Mouse (Mus musculus) thymus, adult 18-20 months (tissue): ENCODE measurements at regions not wholly inside any gene's neighbourhood (a gene's known extent, or its start where the extent isn't known, plus 50 kb on each side); places are given as distances from the start of the nearest gene placed in this dataset.

Source experiments
- DNase-seq, 2 experiments: peaks; one replicate each; pipeline ENCODE4 v3.0.0; 2022; ENCODE audit warnings: mixed read lengths in 2 of 2

DNA sequence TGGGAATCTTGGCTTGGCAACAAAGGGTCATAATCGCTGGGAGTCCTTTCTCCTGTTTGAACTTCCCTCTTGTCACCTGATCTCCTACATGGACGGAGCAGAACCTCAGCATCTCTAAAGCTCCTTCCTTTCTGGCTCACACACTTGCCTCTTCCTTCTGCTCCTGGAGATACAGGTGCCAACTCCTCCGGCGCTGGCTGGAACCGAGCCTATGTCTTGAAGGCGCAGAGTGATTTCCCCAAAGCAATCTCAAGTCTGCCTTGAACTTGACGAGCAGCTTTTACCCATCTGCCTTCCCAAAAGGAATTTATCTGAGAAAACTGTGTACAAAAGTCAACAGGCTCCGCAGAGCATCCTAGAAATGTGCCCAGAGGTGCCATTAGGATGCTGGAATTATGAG lies 108.4 kb upstream of the Sall1 start:
- DNase-seq, result no peak

DNA sequence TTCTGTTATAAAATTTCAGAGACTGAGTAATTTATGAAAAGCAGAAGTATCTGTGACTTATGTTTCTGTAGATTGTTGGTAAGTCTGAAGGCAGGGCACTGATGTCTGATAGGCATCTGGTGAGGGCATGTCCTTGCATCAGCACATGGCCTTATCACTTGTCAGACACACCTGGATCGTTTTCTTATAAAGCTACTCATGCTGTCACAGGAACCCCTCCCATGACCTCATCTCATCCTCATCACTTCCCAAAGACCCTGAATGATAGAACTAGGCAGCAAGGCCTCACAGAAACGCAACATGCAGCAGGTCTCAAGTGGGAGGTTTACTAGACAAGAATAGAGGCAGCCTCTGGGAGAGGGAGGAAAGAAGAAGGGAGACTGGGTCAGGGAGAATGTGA lies 107.0 kb upstream of the Sall1 start:
- no peak for DNase-seq

DNA sequence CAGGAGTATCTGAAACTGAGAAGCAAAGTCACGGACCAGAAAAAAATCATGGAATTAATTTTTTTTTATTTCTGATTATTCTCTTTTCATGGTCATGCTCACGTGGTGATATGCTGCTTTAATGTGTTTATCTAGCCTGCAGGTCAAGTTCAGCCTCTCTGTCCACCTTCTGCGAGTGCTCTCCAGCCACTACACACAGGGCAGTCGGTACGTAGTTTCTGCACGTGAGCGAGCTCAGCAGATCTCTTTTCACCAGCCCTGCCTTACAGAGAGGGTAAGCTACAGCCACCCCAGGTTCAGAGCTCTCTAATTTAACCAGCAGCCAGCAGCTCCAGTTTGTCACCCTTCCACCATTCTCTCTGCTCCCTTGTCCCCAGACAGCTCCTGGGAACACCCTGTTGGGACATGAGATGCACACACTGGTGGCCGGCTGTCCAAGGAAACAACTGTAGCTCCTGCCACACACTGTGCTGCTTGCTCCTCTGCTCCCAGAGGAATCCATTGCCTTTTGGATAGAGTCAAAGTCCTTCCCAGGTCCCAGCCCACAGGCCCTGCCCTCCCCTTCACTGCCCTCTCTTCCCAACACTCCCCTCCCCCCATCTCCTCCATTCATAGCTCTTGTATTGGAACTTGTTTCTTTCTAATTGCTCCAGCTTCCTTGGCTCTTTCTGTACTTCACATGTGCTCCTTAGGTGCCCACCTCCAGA lies 97.7 kb upstream of the Sall1 start:
- DNase-seq, result no peak

DNA sequence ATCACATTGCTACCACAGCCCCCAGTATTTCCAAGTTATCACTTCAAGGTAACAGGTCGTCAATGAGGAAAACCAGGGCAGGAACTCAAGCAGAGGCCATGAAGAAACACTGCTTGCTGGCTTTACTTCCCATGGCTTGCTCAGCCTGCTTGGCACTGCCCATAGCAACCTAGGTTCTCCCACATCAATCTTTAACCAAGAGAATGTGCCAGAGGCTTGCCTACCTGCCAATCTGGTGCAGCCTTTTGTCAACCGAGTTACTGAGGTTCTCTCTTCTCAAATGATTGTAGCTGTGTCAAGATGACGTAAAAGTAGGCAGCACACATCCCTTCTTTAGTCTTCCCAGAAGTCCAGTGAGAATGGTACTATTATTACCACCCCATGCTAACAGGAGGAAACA lies 95.9 kb upstream of the Sall1 start:
- no peak for DNase-seq

DNA sequence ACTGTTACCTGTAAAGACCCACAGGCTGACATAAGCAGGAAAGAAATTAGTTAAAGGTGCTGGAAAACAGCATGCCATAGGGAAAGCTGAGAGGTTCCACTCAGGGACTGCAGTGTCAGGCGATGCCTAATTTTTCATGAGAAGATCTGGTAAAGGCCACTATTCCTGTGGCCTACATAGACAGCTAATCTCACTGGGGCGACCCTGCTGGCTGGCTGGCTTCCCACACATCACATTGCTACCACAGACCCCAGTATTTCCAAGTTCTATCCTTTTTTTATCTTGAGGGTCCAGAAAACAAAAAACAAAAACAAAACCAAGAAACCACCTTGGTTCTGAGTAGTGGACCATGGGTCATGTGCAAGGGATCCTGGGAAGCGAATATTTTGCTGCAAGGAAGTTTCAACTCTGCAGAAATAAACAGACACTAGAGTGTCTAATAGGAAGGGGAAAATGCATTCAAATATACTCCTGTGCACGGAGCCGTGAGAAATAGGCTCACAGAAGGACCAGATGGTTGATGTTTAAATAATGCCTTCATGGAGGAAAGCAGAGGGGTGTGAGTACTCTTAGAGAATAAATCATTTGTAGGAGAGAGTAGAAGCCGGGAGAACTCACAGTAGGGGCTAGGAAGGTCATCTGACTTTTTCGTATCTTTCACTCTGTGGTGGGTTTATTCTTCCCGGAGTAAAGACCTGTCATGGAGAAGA lies 94.6 kb upstream of the Sall1 start:
- DNase-seq, result no peak

DNA sequence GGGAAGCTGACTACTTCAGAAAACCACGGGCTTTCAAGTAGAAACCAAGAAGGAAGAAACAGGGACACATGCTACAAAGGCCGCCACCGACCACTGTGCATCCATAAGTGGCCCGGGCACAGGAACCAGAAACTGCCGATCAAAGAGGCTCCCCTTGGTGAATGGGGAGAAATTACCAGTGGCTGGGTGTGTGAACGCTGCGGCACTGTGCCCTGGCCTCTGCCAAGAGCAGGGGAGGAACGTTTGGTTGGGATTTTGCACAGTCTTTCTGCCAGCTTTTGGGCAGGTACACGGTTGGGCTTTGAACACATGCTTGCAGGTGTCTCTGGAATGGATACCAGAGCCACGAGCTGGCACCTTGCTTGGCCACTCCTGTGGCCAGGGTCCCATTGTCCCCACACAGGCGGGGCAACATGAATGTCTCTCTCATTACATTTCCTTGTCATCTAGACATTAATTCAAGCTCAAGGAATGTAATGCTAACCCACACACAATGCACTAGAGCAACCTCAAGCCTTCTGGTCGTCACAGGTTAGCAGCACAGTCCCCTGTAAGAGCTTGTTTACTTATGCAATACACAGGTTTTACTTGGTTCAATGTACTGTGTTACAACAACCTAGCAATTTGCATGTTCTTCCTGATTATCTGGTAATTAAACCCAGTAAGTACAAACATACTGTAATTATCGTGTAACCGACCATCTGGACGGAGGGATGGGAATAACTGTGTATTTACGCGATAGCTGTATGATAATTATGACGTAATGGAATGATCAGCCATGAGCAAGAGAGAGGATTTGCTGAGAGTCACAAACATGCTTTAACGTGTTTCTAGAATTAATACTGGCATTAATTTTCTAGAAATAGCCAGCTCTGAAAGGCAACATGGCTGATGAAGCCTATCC lies 90.9 kb upstream of the Sall1 start:
- no peak for DNase-seq

DNA sequence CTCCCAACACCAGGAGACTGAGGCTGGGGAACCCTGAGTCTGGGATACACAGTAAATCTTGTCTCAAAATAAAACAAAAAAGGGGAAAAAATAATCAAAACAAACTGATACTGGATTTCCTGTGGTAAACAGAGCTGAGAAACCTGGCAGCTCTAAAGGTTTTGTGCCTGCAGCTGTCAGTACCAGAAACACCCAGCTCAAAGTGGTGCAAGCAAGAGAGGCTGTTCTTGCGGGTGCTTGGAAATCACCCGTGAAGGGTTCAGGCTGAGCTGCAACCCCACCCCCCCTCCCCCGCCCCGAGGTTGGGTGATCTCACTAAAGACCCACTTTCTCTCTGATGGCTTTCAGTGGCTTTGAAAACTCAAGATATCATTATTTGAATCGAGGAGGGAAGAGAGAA lies 90.1 kb upstream of the Sall1 start:
- no peak for DNase-seq

DNA sequence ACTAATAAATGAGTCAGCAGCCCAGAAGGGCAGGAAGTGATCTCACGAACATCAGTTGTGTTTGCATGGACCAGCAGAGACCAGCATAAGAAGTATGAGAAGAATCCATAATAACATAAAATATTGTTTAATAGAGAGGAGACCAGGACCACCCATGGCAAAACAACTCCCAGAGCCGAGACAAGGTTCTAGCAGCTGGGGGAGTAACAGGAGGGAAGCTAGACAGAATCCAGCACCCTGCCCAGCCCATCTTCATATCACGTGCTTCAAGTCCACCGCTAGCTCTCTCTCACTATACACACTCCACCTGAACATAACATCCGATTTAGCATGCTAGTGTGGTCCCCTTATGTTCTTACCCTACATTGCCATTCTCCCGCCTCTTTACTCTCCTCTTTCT lies 77.1 kb upstream of the Sall1 start:
- no peak for DNase-seq

DNA sequence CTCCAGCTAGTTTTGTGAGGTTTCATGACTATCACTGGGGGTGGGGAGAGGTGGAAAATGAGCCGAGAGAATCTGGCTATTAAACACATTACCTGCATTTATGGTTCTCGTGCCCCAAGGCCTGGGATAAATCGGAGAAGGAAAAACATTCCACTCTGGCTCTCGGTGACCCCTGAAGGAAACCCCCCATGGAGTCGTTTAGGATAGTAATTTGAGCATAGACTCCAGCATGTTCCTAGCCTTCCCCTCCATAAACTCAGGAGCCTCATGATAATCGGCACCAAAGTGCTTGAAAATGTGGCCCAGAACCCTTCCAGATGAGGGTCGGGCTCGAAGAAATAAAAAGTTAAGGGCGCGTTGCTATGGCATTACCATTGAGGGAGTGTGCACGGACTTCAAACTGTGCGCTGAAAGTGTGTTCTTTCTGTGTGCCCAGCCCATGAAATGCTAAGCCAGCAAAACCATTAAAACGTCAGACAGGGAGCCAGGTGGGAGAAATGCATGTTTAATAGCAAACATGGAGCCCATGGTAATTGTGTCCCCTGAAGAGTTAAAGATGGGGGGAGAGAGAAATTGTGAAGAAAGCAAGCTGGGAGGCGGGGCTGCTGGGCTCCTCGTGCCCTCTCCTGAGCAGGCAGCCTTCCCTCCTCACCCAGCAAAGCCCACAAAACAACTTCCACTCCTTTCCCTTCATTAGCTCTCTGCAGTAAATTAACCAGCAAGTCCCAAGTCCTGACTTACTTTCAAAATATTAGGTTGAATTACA lies 64.1 kb upstream of the Sall1 start:
- no peak for DNase-seq

DNA sequence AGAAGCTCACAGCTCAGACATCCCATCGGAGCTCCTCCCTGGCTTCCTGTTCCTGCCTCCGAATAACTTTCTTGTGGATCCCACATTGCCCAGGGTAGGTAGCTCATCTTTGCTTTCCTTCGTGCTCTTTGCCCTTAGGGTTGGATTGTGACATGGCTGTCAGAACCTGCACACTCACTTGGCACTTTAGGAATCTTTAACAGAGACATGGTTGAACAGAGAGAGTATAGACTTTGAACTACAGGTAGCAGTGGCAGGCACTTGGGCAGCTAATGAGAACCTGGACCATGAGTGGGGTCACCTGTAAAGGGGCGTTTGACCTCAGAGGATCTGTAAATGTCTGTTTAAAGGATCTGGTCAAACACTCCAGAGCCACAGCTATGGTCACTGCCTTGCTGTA lies 62.4 kb upstream of the Sall1 start:
- DNase-seq, result no peak

DNA sequence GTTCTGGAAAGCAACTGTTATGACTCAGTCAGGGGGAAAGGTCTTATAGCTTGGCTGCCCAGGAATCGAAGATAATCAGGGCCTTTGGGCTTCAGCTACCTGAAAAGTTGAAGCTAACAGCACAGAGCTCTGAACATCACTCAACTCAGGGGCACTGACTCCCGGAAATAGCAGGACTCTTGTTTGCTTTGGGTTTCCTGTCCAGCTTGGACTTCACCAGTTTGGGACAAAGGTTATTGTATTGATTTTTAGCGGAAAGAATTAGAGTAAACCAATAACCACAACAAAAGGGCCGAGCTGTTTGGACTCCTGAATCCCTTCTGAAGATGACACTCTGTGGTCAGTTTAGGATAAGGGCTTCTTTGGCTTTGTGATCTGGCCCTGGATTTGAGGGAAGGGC lies 53.4 kb upstream of the Sall1 start:
- DNase-seq, result no peak
